Mouse (Mus musculus) embryonic facial prominence, embryonic 11.5 days (tissue): Measurements from ENCODE around the gene Atxn7l1. TPM values are rescaled to one million over a fixed set of nuclear protein-coding genes. Genes with fewer than 3 reads are reported as not detected.

Experiments used
- ATAC-seq: fragments of 200-750 bp; cut with Nextera tagmentation; replicated peaks from 2 replicates; pipeline ENCODE4 v1.8.0; 2017; ENCODE audit warnings: low read depth; ENCODE audit not compliant: insufficient number of reproducible peaks, low FRiP score, low TSS enrichment
- DNase-seq: peaks from one replicate; pipeline ENCODE4 v3.0.0-alpha.2; 2015; ENCODE audit warnings: low spot score
- H3K27ac ChIP-seq: fragments of 300-500 bp; sonication (generic); replicated peaks from 2 replicates; pipeline ENCODE4 v1.5.1; 2014; ENCODE audit warnings: mild to moderate bottlenecking, low read depth, low read length, control low read depth
- H3K27me3 ChIP-seq: fragments of 300-500 bp; sonication (generic); 2 replicates; pipeline ENCODE4 v1.6.1; 2014; ENCODE audit warnings: mild to moderate bottlenecking, low read length, moderate library complexity, mixed read lengths; ENCODE audit not compliant: control insufficient read depth, insufficient read depth
- H3K36me3 ChIP-seq: fragments of 300-500 bp; sonication (generic); replicated peaks from 2 replicates; pipeline ENCODE4 v1.6.1; 2014; ENCODE audit warnings: low read depth, mild to moderate bottlenecking, low read length, moderate library complexity, mixed read lengths; ENCODE audit not compliant: control insufficient read depth, insufficient read depth
- H3K4me1 ChIP-seq: fragments of 300-500 bp; sonication (generic); 2 replicates; pipeline ENCODE4 v1.6.1; 2014; ENCODE audit warnings: low read length, mixed read lengths; ENCODE audit not compliant: control insufficient read depth, insufficient read depth
- H3K4me2 ChIP-seq: fragments of 300-500 bp; sonication (generic); 2 replicates; pipeline ENCODE4 v1.6.1; 2014; ENCODE audit warnings: low read depth, mild to moderate bottlenecking, control low read depth, low read length, moderate library complexity
- H3K4me3 ChIP-seq: fragments of 300-500 bp; sonication (generic); 2 replicates; pipeline ENCODE4 v1.5.1; 2014; ENCODE audit warnings: low read depth, low read length, control low read depth
- H3K9ac ChIP-seq: fragments of 300-500 bp; sonication (generic); replicated peaks from 2 replicates; pipeline ENCODE4 v1.6.1; 2014; ENCODE audit warnings: mild to moderate bottlenecking, control low read depth, low read length
- H3K9me3 ChIP-seq: fragments of 300-500 bp; sonication (generic); replicated peaks from 2 replicates; pipeline ENCODE4 v1.6.1; 2016; ENCODE audit warnings: mild to moderate bottlenecking, low read length, inconsistent platforms, mixed read lengths; ENCODE audit not compliant: control insufficient read depth
- WGBS: fragments of 180-500 bp; shearing (Covaris S2); extraction: QIAGEN DNeasy Blood & Tissue Kit; methylation state at CpG from one replicate; pipeline ENCODE4 v1.1.7; 2014; 5-methylcytosine and 5-hydroxymethylcytosine counted together
- polyA plus RNA-seq: library from polyadenylated mRNA; unstranded; fragments of >200 nt; fragmentation: Nextera tagmentation; extraction: Ambion mirVana; gene quantifications from 2 replicates; pipeline ENCODE4 v1.2.1, GENCODE M21; 2014

Gene Atxn7l1
- polyA plus RNA-seq, 1 experiment from 2014 or later: 18.9 TPM

- no peaks in the 10 kb centered on the region for H3K9me3 ChIP-seq
Measured at GRCm38 (mm10) chr12:33285933-33286649, 138.6 kb downstream of the Atxn7l1 start.

GRCm38 (mm10) chr12:33287686-33288085, 140.2 kb downstream of the Atxn7l1 start:
- no peak for ATAC-seq
- DNase-seq: no peak
- Histone ChIP-seq H3K4me3 (no peak overlapping the region), H3K27ac (no peak overlapping the region), H3K4me1 (0 out of 2 replicates have a peak, but pooled peaks cover 3% of the 10 kb centered on the region), H3K4me2 (no peak overlapping the region), H3K36me3 (no peaks in the 10 kb centered on the region), H3K9me3 (no peaks in the 10 kb centered on the region), H3K9ac (no peak overlapping the region), H3K27me3 (no peaks in the 10 kb centered on the region)
- WGBS: 71% methylated on average over 3 of the region's 3 CpGs

More at GRCm38 (mm10) chr12:33285933-33286649, 138.6 kb downstream of the Atxn7l1 start:
- no peak for DNase-seq
- no peak overlapping the region for H3K4me3 ChIP-seq
- 52% methylated on average over 9 of the region's 9 CpGs for WGBS
- no peak overlapping the region for H3K9ac ChIP-seq
- ATAC-seq: no peak
- no peak overlapping the region for H3K4me2 ChIP-seq
- no peak overlapping the region for H3K27ac ChIP-seq
- H3K4me1 ChIP-seq: 0 out of 2 replicates have a peak, but pooled peaks cover 3% of the 10 kb centered on the region
- no peaks in the 10 kb centered on the region for H3K36me3 ChIP-seq
- H3K27me3 ChIP-seq: no peaks in the 10 kb centered on the region

- H3K4me3 ChIP-seq: no peak overlapping the region
- no peaks in the 10 kb centered on the region for H3K36me3 ChIP-seq
- no peak overlapping the region for H3K27ac ChIP-seq
- WGBS: 22% methylated on average over 2 of the region's 2 CpGs
- 0 out of 2 replicates have a peak, but pooled peaks cover 3% of the 10 kb centered on the region for H3K4me1 ChIP-seq
- DNase-seq: peak; percentile 60
- no peak overlapping the region for H3K4me2 ChIP-seq
- no peaks in the 10 kb centered on the region for H3K27me3 ChIP-seq
- no peak overlapping the region for H3K9ac ChIP-seq
- ATAC-seq: no peak
- no peaks in the 10 kb centered on the region for H3K9me3 ChIP-seq
Measured at GRCm38 (mm10) chr12:33288746-33289145, 141.3 kb downstream of the Atxn7l1 start.

GRCm38 (mm10) chr12:33302070-33302469, 154.6 kb downstream of the Atxn7l1 start:
- peak overlapping the region; percentile 40 for H3K4me3 ChIP-seq
- H3K27me3 ChIP-seq: no peaks in the 10 kb centered on the region
- under 1% methylated on average over 14 of the region's 14 CpGs for WGBS
- H3K36me3 ChIP-seq: no peaks in the 10 kb centered on the region
- H3K4me1 ChIP-seq: no peaks in the 10 kb centered on the region
- DNase-seq (peak; percentile 78), ATAC-seq (peak; percentile 83)
- H3K9ac ChIP-seq: no peak overlapping the region
- no peaks in the 10 kb centered on the region for H3K9me3 ChIP-seq
- H3K4me2 ChIP-seq: peak overlapping the region; percentile 84
- H3K27ac ChIP-seq: no peak overlapping the region

- H3K27me3 ChIP-seq: no peaks in the 10 kb centered on the region
- under 1% methylated on average over 29 of the region's 29 CpGs for WGBS
- DNase-seq (peak; percentile 64), ATAC-seq (peak; percentile 65; the same call in 1 of the 2 replicates)
- no peaks in the 10 kb centered on the region for H3K9me3 ChIP-seq
- peak overlapping the region; percentile 84 for H3K4me2 ChIP-seq
- no peak overlapping the region for H3K27ac ChIP-seq
- no peaks in the 10 kb centered on the region for H3K36me3 ChIP-seq
- H3K9ac ChIP-seq: peak overlapping the region; percentile 39
- H3K4me1 ChIP-seq: no peaks in the 10 kb centered on the region
- peak overlapping the region; percentile 40 for H3K4me3 ChIP-seq
Measured at GRCm38 (mm10) chr12:33302523-33303383, 155.3 kb downstream of the Atxn7l1 start.

GRCm38 (mm10) chr12:33303384-33303770, 155.9 kb downstream of the Atxn7l1 start:
- Histone ChIP-seq H3K9me3 (no peaks in the 10 kb centered on the region), H3K27me3 (no peaks in the 10 kb centered on the region), H3K36me3 (no peaks in the 10 kb centered on the region), H3K4me2 (peak overlapping the region; percentile 84), H3K9ac (peak overlapping the region; percentile 39), H3K27ac (no peak overlapping the region), H3K4me3 (peak overlapping the region; percentile 40), H3K4me1 (no peaks in the 10 kb centered on the region)
- DNase-seq (no peak), ATAC-seq (0 out of 2 replicates have a peak, but pooled peaks have one; percentile 41)
- WGBS: 3% methylated on average over 9 of the region's 9 CpGs

GRCm38 (mm10) chr12:33305106-33305505, 157.6 kb downstream of the Atxn7l1 start:
- no peaks in the 10 kb centered on the region for H3K9me3 ChIP-seq
- H3K4me3 ChIP-seq: no peak overlapping the region
- H3K4me1 ChIP-seq: no peaks in the 10 kb centered on the region
- H3K4me2 ChIP-seq: no peak overlapping the region
- H3K36me3 ChIP-seq: no peaks in the 10 kb centered on the region
- no peaks in the 10 kb centered on the region for H3K27me3 ChIP-seq
- ATAC-seq: no peak
- no peak overlapping the region for H3K27ac ChIP-seq
- H3K9ac ChIP-seq: no peak overlapping the region
- 91% methylated on average over 9 of the region's 9 CpGs for WGBS
- DNase-seq: no peak

- Histone ChIP-seq H3K9ac (no peak overlapping the region), H3K36me3 (no peaks in the 10 kb centered on the region), H3K4me2 (no peak overlapping the region), H3K4me3 (no peak overlapping the region), H3K27ac (no peak overlapping the region), H3K27me3 (no peaks in the 10 kb centered on the region), H3K9me3 (no peaks in the 10 kb centered on the region), H3K4me1 (no peaks in the 10 kb centered on the region)
- WGBS: 77% methylated on average over 4 of the region's 5 CpGs
- ATAC-seq (no peak), DNase-seq (no peak)
Measured at GRCm38 (mm10) chr12:33306476-33306875, 159.0 kb downstream of the Atxn7l1 start.
